Mouse (Mus musculus) stomach, embryonic 16.5 days (tissue): Measurements from ENCODE around the gene Qprt. TPM values are rescaled to one million over a fixed set of nuclear protein-coding genes. Genes with fewer than 3 reads are reported as not detected.
A peak's percentile ranks its signal among the peaks of the same experiment; 100 is the strongest.
"Not testable (repeated sequence)": the region's sequence is repeated elsewhere in the genome, so short reads cannot be mapped to it uniquely, and the experiment has no call there.

Experiments used
- ATAC-seq: fragments of 200-750 bp; cut with Nextera tagmentation; 2 replicates; pipeline ENCODE4 v1.8.0; 2017; ENCODE audit warnings: moderate number of reproducible peaks, moderate TSS enrichment; ENCODE audit not compliant: insufficient read depth, low FRiP score
- H3K27ac ChIP-seq: fragments of 300-500 bp; sonication (generic); 2 replicates; pipeline ENCODE4 v1.5.1; 2014; ENCODE audit warnings: low read length
- H3K27me3 ChIP-seq: fragments of 300-500 bp; sonication (generic); 2 replicates; pipeline ENCODE4 v1.6.1; 2014; ENCODE audit warnings: low read length, control low read depth, mixed read lengths; ENCODE audit not compliant: control insufficient read depth, insufficient read depth
- H3K36me3 ChIP-seq: fragments of 300-500 bp; sonication (generic); 2 replicates; pipeline ENCODE4 v1.6.1; 2014; ENCODE audit warnings: low read length; ENCODE audit not compliant: control insufficient read depth, insufficient read depth
- H3K4me1 ChIP-seq: fragments of 300-500 bp; sonication (generic); 2 replicates; pipeline ENCODE4 v1.6.1; 2014; ENCODE audit warnings: low read length, control low read depth, mixed read lengths; ENCODE audit not compliant: control insufficient read depth, insufficient read depth
- H3K4me2 ChIP-seq: fragments of 300-500 bp; sonication (generic); 2 replicates; pipeline ENCODE4 v1.6.1; 2014; ENCODE audit warnings: low read depth, low read length, mixed read lengths
- H3K4me3 ChIP-seq: fragments of 300-500 bp; sonication (generic); replicated peaks from 2 replicates; pipeline ENCODE4 v1.5.1; 2014; ENCODE audit warnings: mild to moderate bottlenecking, low read length
- H3K9ac ChIP-seq: fragments of 300-500 bp; sonication (generic); 2 replicates; pipeline ENCODE4 v1.6.1; 2014; ENCODE audit warnings: low read length
- H3K9me3 ChIP-seq: fragments of 300-500 bp; sonication (generic); replicated peaks from 2 replicates; pipeline ENCODE4 v1.6.1; 2016; ENCODE audit warnings: low read length, control low read depth; ENCODE audit not compliant: control insufficient read depth
- WGBS: fragments of 180-500 bp; shearing (Covaris S2); extraction: QIAGEN DNeasy Blood & Tissue Kit; methylation state at CpG from one replicate; pipeline ENCODE4 v1.1.7; 2014; 5-methylcytosine and 5-hydroxymethylcytosine counted together
- polyA plus RNA-seq: library from polyadenylated mRNA; unstranded; fragments of >200 nt; fragmentation: Nextera tagmentation; extraction: Ambion mirVana; gene quantifications from 2 replicates; pipeline ENCODE4 v1.2.1, GENCODE M21; 2015

Gene Qprt
- polyA plus RNA-seq, 1 experiment from 2014 or later, result 4.8 TPM

- Histone ChIP-seq H3K27ac (peak overlapping the region; percentile 18; the same call in 1 of the 2 replicates), H3K4me2 (no peak overlapping the region), H3K9ac (no peak overlapping the region), H3K4me1 (peaks cover 4% of the 10 kb centered on the region; the same call in 1 of the 2 replicates), H3K36me3 (no peaks in the 10 kb centered on the region), H3K27me3 (no peaks in the 10 kb centered on the region), H3K4me3 (no peak overlapping the region), H3K9me3 (no peaks in the 10 kb centered on the region)
- 81% methylated on average over 20 of the region's 20 CpGs for WGBS
- ATAC-seq, result no peak
Observed at GRCm38 (mm10) chr7:127090154-127091113, 31.6 kb downstream of the Qprt start.

- H3K9me3 ChIP-seq, result no peaks in the 10 kb centered on the region
- H3K27ac ChIP-seq, result no peak overlapping the region; the same call in 1 of the 2 replicates
- WGBS, result 19% methylated on average over 27 of the region's 27 CpGs
- H3K27me3 ChIP-seq, result no peaks in the 10 kb centered on the region
- H3K4me2 ChIP-seq, result peak overlapping the region; percentile 51
- peak overlapping the region; percentile 21 for H3K4me3 ChIP-seq
- ATAC-seq, result peak; percentile 20; the same call in 1 of the 2 replicates
- peaks cover 4% of the 10 kb centered on the region; the same call in 1 of the 2 replicates for H3K4me1 ChIP-seq
- H3K9ac ChIP-seq, result peak overlapping the region; percentile 54
- no peaks in the 10 kb centered on the region for H3K36me3 ChIP-seq
Observed at GRCm38 (mm10) chr7:127088901-127089845, 32.9 kb downstream of the Qprt start.

- no peak overlapping the region for H3K4me2 ChIP-seq
- no peaks in the 10 kb centered on the region for H3K36me3 ChIP-seq
- 86% methylated on average over 3 of the region's 3 CpGs for whole genome bisulfite sequencing
- ATAC-seq, result no peak
- H3K4me1 ChIP-seq, result peaks cover 4% of the 10 kb centered on the region; the same call in 1 of the 2 replicates
- H3K9me3 ChIP-seq, result no peaks in the 10 kb centered on the region
- H3K9ac ChIP-seq, result no peak overlapping the region
- no peak overlapping the region for H3K4me3 ChIP-seq
- no peaks in the 10 kb centered on the region for H3K27me3 ChIP-seq
- no peak overlapping the region for H3K27ac ChIP-seq
Observed at GRCm38 (mm10) chr7:127088083-127088482, 33.9 kb downstream of the Qprt start.

- WGBS, result 74% methylated on average over 6 of the region's 6 CpGs
- H3K9ac ChIP-seq, H3K27me3 ChIP-seq, H3K4me2 ChIP-seq, H3K4me1 ChIP-seq, H3K36me3 ChIP-seq, H3K27ac ChIP-seq, H3K4me3 ChIP-seq, ATAC-seq, H3K9me3 ChIP-seq: not testable (repeated sequence)
Observed at GRCm38 (mm10) chr7:127087278-127088010, 34.6 kb downstream of the Qprt start, which contains the start of gene Zg16. Gene Zg16, minus strand, starts transcription at chr7:127087328.

GRCm38 (mm10) chr7:127085751-127086150 lies 36.3 kb downstream of the Qprt start:
- 33% methylated on average over 6 of the region's 6 CpGs for WGBS
- ATAC-seq, result not testable (repeated sequence)

GRCm38 (mm10) chr7:127084794-127085193 lies 37.2 kb downstream of the Qprt start:
- ATAC-seq, result no peak

More at GRCm38 (mm10) chr7:127085751-127086150, 36.3 kb downstream of the Qprt start:
- not testable (repeated sequence) for H3K9ac ChIP-seq, H3K27ac ChIP-seq, H3K9me3 ChIP-seq, H3K4me3 ChIP-seq, H3K4me2 ChIP-seq, H3K36me3 ChIP-seq, H3K4me1 ChIP-seq, H3K27me3 ChIP-seq

GRCm38 (mm10) chr7:127083689-127084088 lies 38.3 kb downstream of the Qprt start:
- H3K4me3 ChIP-seq, result no peak overlapping the region
- H3K27ac ChIP-seq, result no peak overlapping the region
- H3K4me2 ChIP-seq, result no peak overlapping the region
- no peak for ATAC-seq
- H3K9ac ChIP-seq, result no peak overlapping the region
- 64% methylated on average over 4 of the region's 4 CpGs for WGBS
- H3K4me1 ChIP-seq, result no peaks in the 10 kb centered on the region
- H3K36me3 ChIP-seq, result no peaks in the 10 kb centered on the region
- H3K9me3 ChIP-seq, result no peaks in the 10 kb centered on the region
- H3K27me3 ChIP-seq, result no peaks in the 10 kb centered on the region

More at GRCm38 (mm10) chr7:127084794-127085193, 37.2 kb downstream of the Qprt start:
- H3K9me3 ChIP-seq, result no peaks in the 10 kb centered on the region
- H3K27me3 ChIP-seq, result no peaks in the 10 kb centered on the region
- H3K27ac ChIP-seq, result no peak overlapping the region
- H3K4me2 ChIP-seq, result no peak overlapping the region
- H3K4me1 ChIP-seq, result peaks cover 4% of the 10 kb centered on the region; the same call in 1 of the 2 replicates
- no peak overlapping the region for H3K4me3 ChIP-seq
- H3K9ac ChIP-seq, result no peak overlapping the region
- no peaks in the 10 kb centered on the region for H3K36me3 ChIP-seq
- 74% methylated on average over 2 of the region's 2 CpGs for WGBS

- H3K27ac ChIP-seq, result no peak overlapping the region
- 51% methylated on average over 2 of the region's 2 CpGs for WGBS
Observed at GRCm38 (mm10) chr7:127082995-127083394, 39.0 kb downstream of the Qprt start.

More at GRCm38 (mm10) chr7:127082995-127083394, 39.0 kb downstream of the Qprt start:
- Histone ChIP-seq H3K4me2 (no peak overlapping the region), H3K27me3 (no peaks in the 10 kb centered on the region), H3K4me1 (no peaks in the 10 kb centered on the region), H3K9me3 (no peaks in the 10 kb centered on the region), H3K9ac (no peak overlapping the region), H3K4me3 (no peak overlapping the region), H3K36me3 (no peaks in the 10 kb centered on the region)
- no peak for ATAC-seq
